Mouse (Mus musculus): ENCODE measurements around the gene Gm10320. TPM values are rescaled to one million over a fixed set of nuclear protein-coding genes. Genes with fewer than 3 reads are reported as not detected.

Gene Gm10320
- 0.81 and 1.2 TPM in 2 replicates for polyA plus RNA-seq (2012; ENCODE audit: low replicate concordance)

DNA sequence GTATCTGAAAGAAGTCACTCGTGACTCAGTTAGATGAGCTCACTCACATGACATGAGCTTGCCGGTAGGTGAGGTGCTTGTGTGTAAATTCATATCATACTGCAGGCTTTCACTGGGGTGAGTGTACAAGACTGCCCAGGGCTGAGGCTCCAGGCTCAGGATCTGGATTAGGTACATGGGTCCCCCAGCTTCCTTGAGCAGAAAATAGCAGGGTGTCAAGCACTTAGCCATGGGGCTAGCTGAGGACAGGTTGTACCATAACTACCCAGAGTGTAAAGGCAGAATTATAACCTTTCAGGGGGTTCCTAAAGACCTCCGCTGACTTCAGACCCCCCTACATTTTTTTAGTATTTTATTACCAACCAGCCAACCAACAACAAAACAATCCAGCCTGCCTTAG, at the start of gene Gm10320:
Gene Gm10320 (minus strand): TSS at position 93 of the 400 bp plus-strand sequence.

Other genes starting within 250 kb of the Gm10320 start
- 8.8 and 10.0 TPM in 2 replicates for gene Utp15, start 229.0 kb downstream of the Gm10320 start, polyA plus RNA-seq (2012; ENCODE audit: low replicate concordance)
- gene Ankra2, start 228.9 kb downstream of the Gm10320 start, polyA plus RNA-seq (2012; ENCODE audit: low replicate concordance): 27.3 and 67.2 TPM in 2 replicates
- gene Gm21976, start 212.1 kb downstream of the Gm10320 start, polyA plus RNA-seq (2012; ENCODE audit: low replicate concordance): not detected in 2 replicates
- 66.6 and 67.8 TPM in 2 replicates for gene Btf3, start 175.0 kb downstream of the Gm10320 start, polyA plus RNA-seq (2012; ENCODE audit: low replicate concordance)
- not detected in 2 replicates for gene Foxd1, start 137.8 kb downstream of the Gm10320 start, polyA plus RNA-seq (2012; ENCODE audit: low replicate concordance)
- gene Tmem174, start 145.4 kb upstream of the Gm10320 start, polyA plus RNA-seq (2012; ENCODE audit: low replicate concordance): not detected in 2 replicates
- not detected in 2 replicates for gene Tmem171, start 202.8 kb upstream of the Gm10320 start, polyA plus RNA-seq (2012; ENCODE audit: low replicate concordance)